Mouse (Mus musculus) intestine, embryonic 15.5 days (tissue): ENCODE results near the gene Thumpd2. TPM values are rescaled to one million over a fixed set of nuclear protein-coding genes. Genes with fewer than 3 reads are reported as not detected.

Experiments
- ATAC-seq: fragments of 200-750 bp; cut with Nextera tagmentation; 2 replicates; pipeline ENCODE4 v1.8.0; 2017; ENCODE audit warnings: moderate TSS enrichment, moderate library complexity
- H3K27ac ChIP-seq: fragments of 300-500 bp; sonication (generic); 2 replicates; pipeline ENCODE4 v1.5.1; 2015; ENCODE audit warnings: mild to moderate bottlenecking, inconsistent platforms
- H3K27me3 ChIP-seq: fragments of 300-500 bp; sonication (generic); replicated peaks from 2 replicates; pipeline ENCODE4 v1.6.1; 2015; ENCODE audit warnings: inconsistent platforms
- H3K36me3 ChIP-seq: fragments of 300-500 bp; sonication (generic); 2 replicates; pipeline ENCODE4 v1.6.1; 2015; ENCODE audit warnings: inconsistent platforms
- H3K4me1 ChIP-seq: fragments of 300-500 bp; sonication (generic); replicated peaks from 2 replicates; pipeline ENCODE4 v1.6.1; 2015; ENCODE audit warnings: inconsistent platforms
- H3K4me2 ChIP-seq: fragments of 300-500 bp; sonication (generic); replicated peaks from 2 replicates; pipeline ENCODE4 v1.6.1; 2015; ENCODE audit warnings: mild to moderate bottlenecking, inconsistent platforms
- H3K4me3 ChIP-seq: fragments of 300-500 bp; sonication (generic); replicated peaks from 2 replicates; pipeline ENCODE4 v1.5.1; 2015; ENCODE audit warnings: inconsistent platforms
- H3K9ac ChIP-seq: fragments of 300-500 bp; sonication (generic); 2 replicates; pipeline ENCODE4 v1.6.1; 2015; ENCODE audit warnings: inconsistent platforms
- H3K9me3 ChIP-seq: fragments of 300-500 bp; sonication (generic); 2 replicates; pipeline ENCODE4 v1.6.1; 2016; ENCODE audit warnings: inconsistent platforms
- WGBS: fragments of 180-500 bp; shearing (Covaris S2); methylation state at CpG from one replicate; pipeline ENCODE4 v1.1.7; 2015; 5-methylcytosine and 5-hydroxymethylcytosine counted together
- polyA plus RNA-seq: library from polyadenylated mRNA; unstranded; fragments of >200 nt; fragmentation: Nextera tagmentation; extraction: Ambion mirVana; gene quantifications from 2 replicates; pipeline ENCODE4 v1.2.1, GENCODE M21; 2015

The Thumpd2 gene
- 12.1 and 14.1 TPM in 2 replicates for polyA plus RNA-seq

DNA sequence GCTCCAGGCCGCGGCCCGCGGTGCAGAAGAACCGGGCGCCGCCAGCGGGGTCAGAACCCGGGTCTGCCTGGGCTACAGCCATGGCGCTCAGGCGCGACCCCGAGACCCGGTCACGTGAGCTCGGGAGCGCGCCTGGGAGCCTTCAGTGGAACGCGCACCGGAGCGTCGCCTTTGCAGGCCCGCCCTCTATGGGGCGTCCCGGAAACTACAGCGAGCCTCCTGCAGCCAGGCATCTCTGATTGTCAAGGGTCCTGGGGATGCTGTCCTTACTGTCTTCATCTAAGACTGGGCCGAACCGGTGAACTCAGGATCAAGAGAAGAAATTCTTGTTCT is at the start of gene Thumpd2:
Gene Thumpd2, minus strand, starts transcription at position 104 of the 333 bp plus-strand sequence.
- Histone ChIP-seq H3K4me1 (peaks cover 4% of the 10 kb centered on the region), H3K36me3 (0 out of 2 replicates have a peak, but pooled peaks cover 4% of the 10 kb centered on the region), H3K27me3 (no peaks in the 10 kb centered on the region), H3K4me3 (peak within 1 kb of the TSS; percentile 86), H3K9ac (peak within 1 kb of the TSS; percentile 94), H3K4me2 (peak within 1 kb of the TSS; percentile 57), H3K9me3 (no peaks in the 10 kb centered on the region), H3K27ac (peak within 1 kb of the TSS; percentile 74)
- peak; percentile 98 for ATAC-seq
- under 1% methylated on average over 29 of the region's 29 CpGs for WGBS

DNA sequence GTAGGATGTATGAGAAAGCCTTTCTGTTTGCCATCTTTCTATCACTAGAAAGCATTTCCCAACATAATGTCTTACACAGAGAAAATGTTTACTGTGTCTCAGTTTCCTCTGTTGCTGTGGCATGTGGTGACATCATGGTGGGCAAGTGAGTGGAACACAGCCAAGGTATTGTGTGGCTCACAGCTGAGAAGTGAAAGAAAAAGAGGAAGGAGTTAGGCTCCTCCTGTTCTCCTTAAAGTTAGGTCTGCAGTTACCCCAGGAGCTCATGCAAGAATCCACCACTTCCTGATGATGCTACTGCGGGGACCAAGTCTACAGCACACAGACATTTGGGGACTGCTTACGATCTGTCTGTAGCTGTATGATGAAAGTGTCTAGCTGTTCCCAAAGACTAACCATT is 39.4 kb upstream of the Thumpd2 start:
- no peak overlapping the region for H3K4me2 ChIP-seq
- WGBS: 91% methylated on average over 2 of the region's 2 CpGs
- no peaks in the 10 kb centered on the region for H3K36me3 ChIP-seq
- H3K9me3 ChIP-seq: no peaks in the 10 kb centered on the region
- no peaks in the 10 kb centered on the region for H3K4me1 ChIP-seq
- no peak overlapping the region for H3K4me3 ChIP-seq
- H3K9ac ChIP-seq: no peak overlapping the region
- no peak for ATAC-seq
- H3K27me3 ChIP-seq: no peaks in the 10 kb centered on the region
- H3K27ac ChIP-seq: no peak overlapping the region

DNA sequence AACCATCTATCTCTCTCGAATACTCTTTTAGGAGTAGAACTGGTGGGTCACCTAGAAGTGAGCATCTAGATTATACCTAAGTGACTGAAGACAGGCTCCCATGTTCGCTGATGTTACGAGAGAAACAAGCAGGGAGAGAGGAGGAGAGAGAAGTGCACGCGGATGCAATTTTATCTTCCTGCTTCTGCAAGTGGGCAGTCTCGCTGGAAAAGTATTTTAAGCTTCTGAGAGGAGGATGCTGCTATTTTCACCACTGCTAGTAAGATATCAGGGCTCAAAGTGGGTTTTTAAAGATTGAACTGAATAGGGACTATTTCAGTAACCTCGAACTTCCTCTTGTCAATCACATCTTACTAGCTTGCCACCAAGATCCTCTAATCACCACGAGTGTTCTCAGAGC is 38.0 kb upstream of the Thumpd2 start:
- no peak overlapping the region for H3K4me2 ChIP-seq
- WGBS: 61% methylated on average over 8 of the region's 8 CpGs
- no peak for ATAC-seq
- H3K27ac ChIP-seq: no peak overlapping the region
- H3K9me3 ChIP-seq: no peaks in the 10 kb centered on the region
- no peaks in the 10 kb centered on the region for H3K27me3 ChIP-seq
- H3K4me1 ChIP-seq: no peaks in the 10 kb centered on the region
- no peaks in the 10 kb centered on the region for H3K36me3 ChIP-seq
- no peak overlapping the region for H3K4me3 ChIP-seq
- no peak overlapping the region for H3K9ac ChIP-seq

DNA sequence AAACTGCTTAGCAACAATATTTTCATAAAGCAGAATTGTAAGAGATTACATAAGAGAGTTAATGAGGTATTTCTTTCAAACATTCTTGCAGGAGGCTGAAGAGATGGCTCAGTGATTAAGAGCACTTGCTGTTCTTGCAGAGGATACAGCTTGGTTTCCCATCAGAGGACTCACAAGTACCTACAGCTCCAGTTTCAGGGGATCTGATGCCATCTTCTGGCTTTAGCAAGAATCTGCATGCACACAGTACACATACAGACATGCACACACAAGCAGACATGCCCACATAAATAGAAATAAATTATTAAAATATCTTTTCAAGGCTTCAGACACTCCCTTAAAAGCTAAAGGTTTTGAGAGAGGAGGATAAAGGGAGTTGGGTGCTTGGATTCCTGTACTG is 33.6 kb upstream of the Thumpd2 start:
- no peaks in the 10 kb centered on the region for H3K9me3 ChIP-seq
- H3K27me3 ChIP-seq: no peaks in the 10 kb centered on the region
- ATAC-seq: no peak

DNA sequence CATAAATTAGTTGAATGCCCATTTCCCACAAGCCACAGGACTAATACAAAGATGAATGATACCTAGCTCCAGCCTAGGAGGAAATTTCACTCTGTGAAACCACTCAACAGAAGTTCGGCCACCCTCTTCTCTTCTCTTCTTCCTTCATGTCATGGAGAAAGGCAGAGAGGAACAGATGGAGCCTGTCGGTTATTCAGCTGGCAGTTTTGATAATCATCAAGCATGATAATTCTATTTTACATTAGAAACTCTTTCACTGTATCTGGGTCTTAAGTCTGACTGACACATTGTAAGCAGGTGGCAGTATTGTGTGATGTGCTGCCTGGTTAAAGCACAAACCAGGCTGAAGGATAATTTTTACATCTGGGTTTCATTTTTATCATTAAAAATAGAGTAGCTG is 31.6 kb upstream of the Thumpd2 start:
- Histone ChIP-seq H3K27ac (no peak overlapping the region), H3K4me1 (no peaks in the 10 kb centered on the region)
- 85% methylated on average over 2 of the region's 2 CpGs for WGBS

More for the DNA sequence above, 33.6 kb upstream of the Thumpd2 start:
- no peaks in the 10 kb centered on the region for H3K4me1 ChIP-seq
- no peak overlapping the region for H3K4me2 ChIP-seq
- H3K4me3 ChIP-seq: no peak overlapping the region
- H3K27ac ChIP-seq: no peak overlapping the region
- H3K36me3 ChIP-seq: no peaks in the 10 kb centered on the region
- H3K9ac ChIP-seq: no peak overlapping the region

DNA sequence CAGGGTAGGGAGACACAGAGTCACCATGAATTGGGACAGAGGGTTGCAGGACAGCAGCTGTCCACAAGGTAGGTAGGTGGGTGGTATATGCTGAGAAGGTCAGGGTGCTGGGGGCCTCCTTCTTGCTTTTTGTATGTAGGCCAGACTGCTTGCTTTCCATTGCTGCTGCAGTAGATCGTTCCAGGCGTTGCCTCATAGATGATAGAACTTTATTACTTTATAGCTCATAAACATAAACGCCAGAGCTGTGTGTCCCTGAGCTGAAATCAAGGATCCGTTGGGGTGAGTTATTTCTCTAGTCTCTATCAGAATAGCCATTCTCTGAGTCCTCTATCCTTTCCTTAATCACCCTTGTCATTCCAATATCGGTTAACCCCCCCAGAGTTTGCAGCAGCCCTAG is 27.9 kb upstream of the Thumpd2 start:
- no peaks in the 10 kb centered on the region for H3K27me3 ChIP-seq
- no peak overlapping the region for H3K4me2 ChIP-seq
- no peak overlapping the region for H3K9ac ChIP-seq
- ATAC-seq: peak; percentile 68
- 60% methylated on average over 5 of the region's 5 CpGs for WGBS
- no peak overlapping the region for H3K27ac ChIP-seq
- H3K4me1 ChIP-seq: no peaks in the 10 kb centered on the region
- no peak overlapping the region for H3K4me3 ChIP-seq
- H3K9me3 ChIP-seq: no peaks in the 10 kb centered on the region
- no peaks in the 10 kb centered on the region for H3K36me3 ChIP-seq

More for the DNA sequence above, 31.6 kb upstream of the Thumpd2 start:
- Histone ChIP-seq H3K27me3 (no peaks in the 10 kb centered on the region), H3K4me3 (no peak overlapping the region), H3K4me2 (no peak overlapping the region), H3K36me3 (no peaks in the 10 kb centered on the region), H3K9ac (no peak overlapping the region), H3K9me3 (no peaks in the 10 kb centered on the region)
- ATAC-seq: no peak

DNA sequence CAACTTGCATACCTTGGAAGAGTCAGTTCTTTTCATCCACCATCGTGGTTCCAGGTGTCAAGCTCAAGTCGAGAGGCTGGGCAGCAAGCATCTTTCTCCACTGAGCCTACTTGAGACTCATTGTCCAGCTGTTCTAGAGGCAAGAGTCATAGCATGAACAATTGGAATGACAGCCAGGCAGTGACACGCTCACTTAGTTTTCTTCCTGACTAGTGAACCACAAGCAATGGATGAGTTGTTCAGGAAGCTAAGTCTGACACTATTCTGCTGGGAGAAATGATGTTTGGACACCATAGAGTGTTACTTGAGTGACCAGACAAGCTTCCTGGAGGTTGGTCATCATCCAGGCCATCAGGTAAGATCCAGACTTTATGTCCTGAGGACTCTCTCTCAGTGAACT is 24.0 kb upstream of the Thumpd2 start:
- H3K9ac ChIP-seq: no peak overlapping the region
- H3K36me3 ChIP-seq: no peaks in the 10 kb centered on the region
- no peak for ATAC-seq
- H3K4me2 ChIP-seq: no peak overlapping the region
- no peaks in the 10 kb centered on the region for H3K4me1 ChIP-seq
- no peak overlapping the region for H3K4me3 ChIP-seq
- no peaks in the 10 kb centered on the region for H3K9me3 ChIP-seq
- H3K27me3 ChIP-seq: no peaks in the 10 kb centered on the region
- H3K27ac ChIP-seq: no peak overlapping the region
- 67% methylated on average over 3 of the region's 3 CpGs for WGBS

DNA sequence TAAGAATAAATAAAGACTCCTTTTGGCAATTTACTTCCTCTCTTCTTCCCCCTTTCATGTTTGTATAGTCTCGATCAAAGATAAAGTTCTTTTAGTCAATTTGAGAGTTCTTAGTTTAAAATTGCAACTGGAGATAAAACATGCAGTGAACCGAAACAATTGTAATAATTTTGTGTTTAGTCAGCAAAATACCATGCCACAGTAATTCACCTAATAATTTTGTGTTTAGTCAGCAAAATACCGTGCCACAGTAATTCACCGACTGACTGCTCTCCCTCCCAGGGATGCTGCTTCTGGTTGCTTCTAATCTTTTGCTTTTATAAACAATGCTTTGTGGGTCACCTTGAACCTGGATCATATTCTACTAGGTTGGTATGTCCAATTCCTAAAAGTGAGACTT is 22.9 kb upstream of the Thumpd2 start:
- ATAC-seq: no peak
- Histone ChIP-seq H3K4me3 (no peak overlapping the region), H3K9ac (no peak overlapping the region), H3K36me3 (no peaks in the 10 kb centered on the region), H3K9me3 (no peaks in the 10 kb centered on the region), H3K4me2 (no peak overlapping the region), H3K27ac (no peak overlapping the region), H3K27me3 (no peaks in the 10 kb centered on the region), H3K4me1 (no peaks in the 10 kb centered on the region)
- WGBS: 80% methylated on average over 4 of the region's 4 CpGs

DNA sequence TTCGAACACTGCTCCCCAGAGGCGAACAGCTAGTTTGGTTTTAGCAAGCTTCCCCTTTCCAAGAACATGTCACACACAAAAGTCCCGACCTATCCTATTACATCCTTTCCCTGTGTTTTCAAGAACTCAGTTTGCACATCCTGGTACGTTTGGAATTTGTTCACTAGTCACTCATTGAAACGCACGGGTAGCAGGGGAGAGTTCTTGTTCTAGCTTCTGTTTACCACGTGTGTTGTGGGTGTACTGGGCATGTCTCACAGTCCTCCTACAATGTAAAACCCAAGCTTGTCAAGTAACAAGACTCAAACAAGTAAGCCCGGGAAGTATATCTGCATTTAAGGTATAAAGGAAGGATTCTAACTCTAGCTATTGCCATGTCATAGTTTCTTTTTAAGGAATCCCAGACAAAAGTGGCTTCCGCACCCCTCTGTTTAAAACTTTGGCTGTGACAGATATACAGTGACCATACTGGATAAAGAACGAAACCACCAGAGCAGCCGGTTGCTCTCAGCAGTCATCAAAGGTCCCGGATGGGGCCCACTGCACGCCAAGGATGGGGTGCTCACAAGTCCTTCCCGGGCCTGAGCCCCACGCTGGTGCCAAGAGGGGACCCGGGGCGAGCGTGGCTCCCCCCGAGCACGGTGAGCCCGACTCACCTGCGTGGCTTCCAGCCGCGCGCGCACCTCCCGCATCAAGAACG is 453 bp downstream of the Thumpd2 start:
- peak overlapping the region; percentile 74 for H3K27ac ChIP-seq
- no peaks in the 10 kb centered on the region for H3K27me3 ChIP-seq
- WGBS: 12% methylated on average over 28 of the region's 28 CpGs
- H3K4me3 ChIP-seq: peak overlapping the region; percentile 86
- peak overlapping the region; percentile 57 for H3K4me2 ChIP-seq
- H3K4me1 ChIP-seq: peaks cover 4% of the 10 kb centered on the region
- 0 out of 2 replicates have a peak, but pooled peaks cover 4% of the 10 kb centered on the region for H3K36me3 ChIP-seq
- no peaks in the 10 kb centered on the region for H3K9me3 ChIP-seq
- H3K9ac ChIP-seq: peak overlapping the region; percentile 94
- ATAC-seq: peak; percentile 91

DNA sequence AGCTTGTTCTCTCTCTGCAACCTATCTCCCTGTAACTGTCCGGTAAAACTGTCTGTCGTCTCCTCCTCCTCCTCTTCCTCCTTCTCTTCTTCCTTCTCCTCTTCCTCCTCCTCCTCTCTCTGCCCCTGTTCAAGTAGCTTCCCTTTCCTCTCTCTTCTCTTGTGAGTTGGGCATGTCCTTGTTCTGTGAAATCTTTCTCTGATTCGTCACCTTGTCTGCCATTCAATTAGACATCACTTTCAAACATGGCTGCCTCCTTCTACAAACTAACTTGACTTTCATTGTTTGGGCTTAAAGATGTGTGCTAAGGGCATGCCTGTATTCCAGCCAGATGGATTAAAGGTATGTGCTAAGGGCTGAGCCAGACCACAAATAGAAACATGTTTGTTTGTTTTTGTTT is 1.5 kb downstream of the Thumpd2 start:
- H3K9me3 ChIP-seq: no peaks in the 10 kb centered on the region
- no peak for ATAC-seq
- no peak overlapping the region for H3K4me3 ChIP-seq
- H3K27me3 ChIP-seq: no peaks in the 10 kb centered on the region
- 0 out of 2 replicates have a peak, but pooled peaks cover 4% of the 10 kb centered on the region for H3K36me3 ChIP-seq
- no peak overlapping the region for H3K4me2 ChIP-seq
- WGBS: 86% methylated on average over 3 of the region's 3 CpGs
- peaks cover 4% of the 10 kb centered on the region for H3K4me1 ChIP-seq
- H3K27ac ChIP-seq: 0 out of 2 replicates have a peak overlapping the region, but pooled peaks have one; percentile 13
- no peak overlapping the region for H3K9ac ChIP-seq

DNA sequence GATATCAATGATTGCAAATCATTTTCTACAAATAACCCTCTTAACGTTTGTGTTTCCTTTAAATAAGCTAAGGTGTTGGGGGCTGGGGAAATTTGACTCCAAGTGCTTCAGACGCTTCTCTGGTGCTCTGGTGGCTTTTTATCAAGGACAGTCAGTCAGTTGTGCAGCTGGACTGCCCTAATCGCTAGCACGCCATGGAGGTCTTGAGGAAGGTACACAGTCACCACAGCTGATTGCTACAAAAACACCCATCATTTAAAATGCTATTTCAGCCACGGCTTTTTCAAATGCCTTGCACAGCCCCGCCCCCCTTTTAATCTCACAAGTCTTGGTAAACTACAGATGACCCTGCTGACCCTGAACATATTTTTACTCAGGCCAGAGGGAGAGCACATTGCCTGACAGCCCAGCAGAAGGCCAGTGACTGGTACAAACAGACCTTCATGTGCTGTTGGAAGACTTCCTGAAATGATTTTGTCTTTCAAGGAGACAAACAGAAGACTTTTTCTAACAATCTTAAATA is 2.5 kb downstream of the Thumpd2 start:
- H3K4me3 ChIP-seq: no peak overlapping the region
- no peaks in the 10 kb centered on the region for H3K27me3 ChIP-seq
- no peaks in the 10 kb centered on the region for H3K9me3 ChIP-seq
- H3K4me1 ChIP-seq: peaks cover 4% of the 10 kb centered on the region
- H3K9ac ChIP-seq: no peak overlapping the region
- ATAC-seq: no peak
- H3K27ac ChIP-seq: no peak overlapping the region
- no peak overlapping the region for H3K4me2 ChIP-seq
- 0 out of 2 replicates have a peak, but pooled peaks cover 4% of the 10 kb centered on the region for H3K36me3 ChIP-seq
- 25% methylated on average over 6 of the region's 6 CpGs for WGBS

DNA sequence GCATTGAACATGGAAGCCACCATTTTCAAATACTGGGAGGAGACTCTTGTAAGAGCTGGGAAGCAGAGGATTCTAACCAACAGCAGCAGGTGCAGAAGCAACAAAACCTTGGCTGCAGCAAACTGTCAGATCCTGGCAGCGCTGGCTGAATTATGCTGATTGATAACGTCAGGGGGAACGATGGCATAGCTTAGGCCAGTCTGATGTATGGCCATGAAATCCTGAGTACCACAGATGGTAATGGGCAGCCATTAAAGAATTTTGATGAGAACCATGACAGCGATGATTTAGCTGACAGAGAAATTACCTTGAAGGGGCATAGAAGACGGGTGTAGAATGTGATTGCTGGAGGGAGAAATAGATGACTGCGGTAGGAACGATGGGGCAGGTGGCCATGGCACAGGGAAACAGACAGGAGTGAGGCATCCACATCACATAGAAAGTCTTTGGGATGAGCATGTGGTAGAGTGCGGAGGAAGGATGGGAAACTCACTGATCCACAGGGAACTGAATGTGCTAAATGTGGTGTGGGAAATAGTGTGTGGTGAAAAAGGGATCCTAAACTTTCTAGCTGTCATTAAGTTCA is 8.0 kb downstream of the Thumpd2 start:
- Histone ChIP-seq H3K27me3 (no peaks in the 10 kb centered on the region), H3K27ac (no peak overlapping the region), H3K4me3 (no peak overlapping the region), H3K4me1 (0 out of 2 replicates have a peak, but pooled peaks cover 5% of the 10 kb centered on the region), H3K36me3 (0 out of 2 replicates have a peak, but pooled peaks cover 11% of the 10 kb centered on the region), H3K9ac (no peak overlapping the region), H3K4me2 (no peak overlapping the region), H3K9me3 (no peaks in the 10 kb centered on the region)
- ATAC-seq: no peak
- WGBS: 86% methylated on average over 8 of the region's 8 CpGs
